Mouse (Mus musculus) left cerebral cortex, postnatal 25 days (tissue): ENCODE data around the gene Zic5. TPM values are rescaled to one million over a fixed set of nuclear protein-coding genes. Genes with fewer than 3 reads are reported as not detected.

ENCODE experiments used
- DNase-seq, 2 experiments: peaks; one replicate each; pipeline ENCODE4 v3.0.0; 2022; ENCODE audit warnings: low spot score in 2 of 2, mixed read lengths in 1 of 2
- intact Hi-C: fragments of 180-260 bp; cut with DNase I; formaldehyde crosslinking; loops from one replicate; pipeline ENCODE4 v1.15.1; 2025
- total RNA-seq, 2 experiments: library from RNA; stranded (reverse); gene quantifications; 2 replicates each; pipeline ENCODE4 v1.2.3; 2021

Gene Zic5
- 1 to 10 TPM; 2.3 to 2.7 TPM for total RNA-seq

GRCm38 (mm10) chr14:122464763-122465741, at the start of gene Zic5:
TSS of gene Zic5 (minus strand) at chr14:122465677.
- DNase-seq, result no peak
- intact Hi-C loops, result loop anchor here (5.0 kb wide), 1 partner anchor 83 kb away; no protein-coding TSS in a partner anchor

- intact Hi-C loops, result no loop called here
- DNase-seq, result no peak
Observed at GRCm38 (mm10) chr14:122513511-122514036, 48.1 kb upstream of the Zic5 start.

- DNase-seq, result no peak
- intact Hi-C loops, result no loop called here
Observed at GRCm38 (mm10) chr14:122511519-122511918, 46.0 kb upstream of the Zic5 start.

GRCm38 (mm10) chr14:122509058-122509457, 43.6 kb upstream of the Zic5 start:
- intact Hi-C loops, result loop anchor here (1.0 kb wide), 1 partner anchor 367 kb away; no protein-coding TSS in a partner anchor
- no peak for DNase-seq

DNA sequence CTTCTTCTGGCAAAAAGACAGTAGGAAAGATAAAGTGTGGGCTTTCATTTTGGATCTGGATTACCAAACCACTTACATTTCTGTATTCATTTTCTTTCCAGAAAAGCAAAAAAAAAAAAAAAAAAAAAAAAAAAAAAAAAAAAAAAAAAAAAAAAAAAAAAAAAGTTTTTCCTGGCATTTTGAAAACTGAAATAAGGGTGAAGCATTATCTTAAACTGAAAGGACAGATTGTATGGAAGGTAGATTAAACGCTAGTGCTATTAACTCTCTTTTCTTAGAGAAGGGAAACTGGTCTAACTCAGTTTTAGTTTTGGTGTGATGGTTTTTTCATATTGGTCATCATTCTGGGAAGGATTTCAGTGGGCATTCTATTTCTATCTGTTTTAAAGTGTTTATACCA, 26.5 kb upstream of the Zic5 start:
- intact Hi-C loops, result no loop called here
- no peak for DNase-seq

DNA sequence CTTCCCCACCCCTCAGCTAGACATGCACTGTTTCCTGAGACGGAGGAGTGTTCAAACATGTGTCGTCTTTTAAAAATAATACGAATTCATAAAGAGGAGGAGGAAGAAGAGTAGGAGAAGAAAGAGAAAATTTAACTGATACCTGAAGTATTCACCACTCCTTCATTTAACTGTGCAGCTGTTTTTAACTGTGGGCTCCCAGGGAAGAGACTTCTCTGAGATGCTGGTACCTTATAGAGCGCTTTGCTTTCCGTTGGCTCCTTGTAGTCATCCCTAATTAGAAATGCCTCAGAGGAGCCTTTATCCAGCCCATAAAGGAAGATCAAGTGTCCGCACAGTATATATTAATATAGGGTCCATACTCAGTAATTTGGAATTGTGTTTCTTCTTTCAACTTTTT, 26.0 kb upstream of the Zic5 start:
- intact Hi-C loops, result no loop called here
- DNase-seq, result no peak

- DNase-seq, result no peak
- intact Hi-C loops, result no loop called here
Observed at GRCm38 (mm10) chr14:122490441-122491328, 25.2 kb upstream of the Zic5 start, which contains the start of gene Gm10837. TSS of gene Gm10837 (plus strand) at chr14:122490586.

- intact Hi-C loops, result loop anchor here (5.0 to 10.0 kb wide), 3 partner anchors 38 to 385 kb away; partner anchors contain the start of genes Gm5089 and Tm9sf2
- DNase-seq, result no peak
Observed at GRCm38 (mm10) chr14:122489686-122490414, 24.4 kb upstream of the Zic5 start.

- intact Hi-C loops, result loop anchor here (5.0 to 10.0 kb wide), 3 partner anchors 37 to 386 kb away; partner anchors contain the start of genes Gm5089 and Tm9sf2
- DNase-seq, result no peak
Observed at GRCm38 (mm10) chr14:122489041-122489440, 23.6 kb upstream of the Zic5 start.

- intact Hi-C loops, result loop anchor here (5.0 to 10.0 kb wide), 3 partner anchors 35 to 387 kb away; partner anchors contain the start of genes Gm5089 and Tm9sf2
- no peak for DNase-seq
Observed at GRCm38 (mm10) chr14:122487366-122487765, 21.9 kb upstream of the Zic5 start.

DNA sequence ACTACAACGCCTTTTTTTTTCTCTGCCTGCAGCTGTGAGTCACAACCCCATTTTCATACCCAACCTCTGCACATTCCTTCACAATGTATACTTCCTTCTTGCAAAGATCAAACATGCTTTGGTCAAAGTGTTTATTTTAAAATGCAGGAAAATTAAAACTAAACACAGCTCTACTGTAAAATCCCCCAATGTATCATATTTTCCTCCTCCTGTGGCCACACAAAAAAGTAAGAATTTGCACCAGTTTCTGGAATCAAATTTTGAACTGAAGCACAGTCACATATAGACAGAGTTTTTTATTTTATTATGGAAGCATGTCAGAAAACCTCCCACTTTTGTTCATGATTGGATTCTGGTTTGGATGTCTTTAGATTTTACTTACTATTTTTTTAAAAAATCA, 21.1 kb upstream of the Zic5 start:
- peak in 1 of 2 experiments; percentile 0 for DNase-seq
- intact Hi-C loops, result loop anchor here (5.0 to 10.0 kb wide), 3 partner anchors 34 to 388 kb away; partner anchors contain the start of genes Gm5089 and Tm9sf2

- peak in 1 of 2 experiments; percentile 2 for DNase-seq
- intact Hi-C loops, result loop anchor here (5.0 to 10.0 kb wide), 3 partner anchors 33 to 389 kb away; partner anchors contain the start of genes Gm5089 and Tm9sf2
Observed at GRCm38 (mm10) chr14:122485635-122486181, 20.2 kb upstream of the Zic5 start.

DNA sequence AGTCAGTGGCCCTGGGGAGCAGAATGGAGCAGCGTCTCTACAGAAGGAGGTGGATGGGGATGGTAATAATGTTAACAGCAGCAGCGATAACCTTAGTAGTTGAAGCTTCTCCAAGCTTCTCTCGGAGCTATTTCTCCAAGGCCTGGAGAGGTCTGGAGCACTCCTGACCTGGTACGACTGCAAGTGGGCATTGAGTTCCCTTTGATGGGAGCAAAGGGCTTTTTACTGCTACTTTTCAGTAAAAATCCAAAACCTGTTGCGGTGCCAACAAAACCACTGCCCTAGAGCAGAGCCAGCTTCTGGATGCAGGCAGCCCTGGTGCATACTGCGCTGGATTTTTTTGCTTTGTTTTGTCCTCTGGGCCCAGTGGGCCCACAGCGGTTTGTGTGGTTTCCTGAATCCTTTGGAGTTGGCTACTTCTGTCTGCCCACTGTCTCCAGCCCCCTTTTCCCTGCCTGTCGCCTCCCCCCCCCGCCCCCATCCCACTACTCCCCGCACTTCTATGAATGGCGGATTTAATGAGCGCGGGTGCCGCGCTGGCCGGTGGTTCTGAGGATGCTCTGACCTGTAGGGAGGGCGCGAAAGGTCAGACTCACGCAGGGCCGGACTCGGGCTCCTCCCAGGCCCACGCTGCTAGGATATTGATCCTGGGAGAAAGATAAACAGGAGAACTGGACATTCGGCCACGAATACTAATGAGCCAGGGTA, 19.5 kb upstream of the Zic5 start:
- intact Hi-C loops, result loop anchor here (5.0 to 10.0 kb wide), 3 partner anchors 33 to 390 kb away; partner anchors contain the start of genes Gm5089 and Tm9sf2

DNA sequence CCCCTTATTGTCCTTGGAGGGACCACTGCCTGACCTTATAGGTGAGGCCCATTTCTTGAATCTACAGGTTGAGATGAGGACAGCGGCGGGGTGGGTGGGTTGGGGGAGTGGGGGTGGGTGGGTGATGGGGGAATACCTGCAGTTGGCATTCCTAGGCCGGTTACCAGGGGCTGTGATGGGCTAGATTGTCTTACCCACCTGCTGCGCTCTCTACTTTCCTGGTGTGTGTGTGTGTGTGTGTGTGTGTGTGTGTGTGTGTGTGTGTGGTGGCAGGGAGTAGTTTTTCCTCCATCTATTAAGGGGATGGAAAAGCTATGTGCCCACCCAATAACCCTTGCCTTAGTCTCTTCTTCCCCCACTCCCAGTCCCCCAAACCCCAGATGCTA, 19.0 kb upstream of the Zic5 start:
- DNase-seq, result no peak
- intact Hi-C loops, result loop anchor here (10.0 kb wide), 2 partner anchors 380 to 390 kb away; partner anchors contain the start of gene Tm9sf2

More for the DNA sequence above, 19.5 kb upstream of the Zic5 start:
- no peak for DNase-seq

DNA sequence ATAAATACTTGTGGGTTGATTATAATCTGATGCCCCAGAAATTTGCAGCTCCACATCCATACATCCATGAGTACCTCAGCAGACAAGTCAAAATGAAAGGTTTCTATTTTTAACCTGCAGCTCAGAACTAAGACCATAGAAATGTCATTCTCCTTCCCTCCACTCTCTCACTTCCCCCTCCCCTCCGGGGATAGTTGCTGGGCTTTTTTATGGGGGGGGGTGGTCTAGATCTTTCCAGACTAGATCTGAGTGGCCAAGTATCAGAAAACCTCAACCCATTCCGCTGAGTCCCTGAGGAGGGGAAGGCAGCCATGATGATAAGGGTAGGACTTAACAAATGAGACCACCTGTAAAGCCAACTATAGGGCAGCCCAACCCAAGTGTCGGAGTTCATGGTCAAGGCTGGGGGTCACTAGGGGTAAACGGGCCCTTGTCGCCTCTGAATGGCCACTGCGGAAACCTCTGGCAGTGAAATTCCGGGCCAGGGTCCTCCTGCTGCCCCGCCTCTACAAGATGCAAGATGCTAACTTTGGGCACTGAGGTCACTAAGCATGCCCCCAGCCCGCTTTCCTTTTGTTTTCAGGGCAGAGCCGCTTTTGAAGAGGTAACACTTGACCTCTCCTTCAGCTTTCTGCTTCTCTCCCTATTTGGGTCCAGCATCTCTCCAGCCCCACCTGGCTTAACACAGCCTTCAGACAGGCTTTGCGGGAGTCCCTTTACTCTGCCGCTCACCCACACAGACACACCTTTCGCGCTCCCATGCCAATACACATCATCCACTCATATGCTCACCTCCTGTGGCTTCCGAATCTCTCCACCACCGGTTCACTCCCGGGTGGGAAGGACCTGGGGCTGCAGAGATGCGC, 18.3 kb upstream of the Zic5 start:
- intact Hi-C loops, result loop anchor here (10.0 kb wide), 2 partner anchors 379 to 391 kb away; partner anchors contain the start of gene Tm9sf2
- no peak for DNase-seq

- intact Hi-C loops, result loop anchor here (10.0 kb wide), 2 partner anchors 378 to 392 kb away; partner anchors contain the start of gene Tm9sf2
- DNase-seq, result no peak
Observed at GRCm38 (mm10) chr14:122483024-122483385, 17.5 kb upstream of the Zic5 start.
